Comparison of ENCODE assay signal across 20 mouse cellular contexts in genomic region chr11:110526156-110526555, GRCm38 (mm10).
"Had no signal": no experiment of that assay in that cellular context is flagged by ENCODE, and none has a peak within 500 bp of the region (broad histone marks: within the 10 kb centered on the region; RNA-seq: fewer than 3 reads in every experiment).

No protein-coding gene starts in this region.

- H3K4me3 ChIP-seq: limb, embryonic 12.5 days; limb, embryonic 15.5 days; midbrain, embryonic 12.5 days; midbrain, embryonic 15.5 days; myocyte; neural tube, embryonic 13.5 days had no signal

- H3K9me3 ChIP-seq: limb, embryonic 12.5 days; limb, embryonic 15.5 days; midbrain, embryonic 12.5 days; midbrain, embryonic 15.5 days; neural tube, embryonic 13.5 days had no signal

- H3K4me2 ChIP-seq: limb, embryonic 12.5 days; limb, embryonic 15.5 days; liver, embryonic 11.5 days; lung, embryonic 14.5 days; midbrain, embryonic 12.5 days; midbrain, embryonic 15.5 days; neural tube, embryonic 13.5 days had no signal

- H3K4me1 ChIP-seq: limb, embryonic 12.5 days; limb, embryonic 15.5 days; midbrain, embryonic 12.5 days; midbrain, embryonic 15.5 days; neural tube, embryonic 13.5 days had no signal

- H3K27ac ChIP-seq: kidney, postnatal 0 days; limb, embryonic 12.5 days; limb, embryonic 15.5 days; liver, embryonic 14.5 days; macrophage; midbrain, embryonic 12.5 days; midbrain, embryonic 15.5 days; neural tube, embryonic 13.5 days had no signal

- ATAC-seq: intestine, postnatal 0 days; liver, postnatal 0 days; lung, postnatal 0 days; midbrain, embryonic 15.5 days had no signal

- H3K36me3 ChIP-seq: limb, embryonic 15.5 days; midbrain, embryonic 15.5 days had no signal

- H3K27me3 ChIP-seq: limb, embryonic 12.5 days; limb, embryonic 15.5 days; midbrain, embryonic 12.5 days; midbrain, embryonic 15.5 days; neural tube, embryonic 13.5 days had no signal

- H3K9ac ChIP-seq: limb, embryonic 12.5 days; limb, embryonic 15.5 days; liver, embryonic 14.5 days; liver, postnatal 0 days; lung, embryonic 14.5 days; midbrain, embryonic 12.5 days; midbrain, embryonic 15.5 days; neural tube, embryonic 13.5 days had no signal

- DNase-seq: kidney, adult 2 months; kidney, postnatal 25 days; left cerebral cortex, postnatal 4 days; liver, postnatal 0 days; lung, embryonic 14.5 days; thymus, adult 2 months; thymus, postnatal 14 days; thymus, postnatal 4 days had no signal
